Mouse (Mus musculus) kidney, postnatal 0 days (tissue): Measurements from ENCODE around the gene Rcan2. TPM values are rescaled to one million over a fixed set of nuclear protein-coding genes. Genes with fewer than 3 reads are reported as not detected.

ENCODE experiments used
- ATAC-seq: fragments of 200-750 bp; cut with Nextera tagmentation; replicated peaks from 2 replicates; pipeline ENCODE4 v1.8.0; 2017; ENCODE audit warnings: low read depth, moderate number of reproducible peaks, moderate TSS enrichment, moderate library complexity; ENCODE audit not compliant: low FRiP score
- DNase-seq: peaks from one replicate; pipeline ENCODE4 v3.0.0-alpha.2; 2016; ENCODE audit warnings: low spot score
- H3K27ac ChIP-seq: fragments of 300-500 bp; sonication (generic); 2 replicates; pipeline ENCODE4 v1.5.1; 2014; ENCODE audit warnings: mild to moderate bottlenecking
- H3K27me3 ChIP-seq: fragments of 300-500 bp; sonication (generic); 2 replicates; pipeline ENCODE4 v1.6.1; 2014; ENCODE audit warnings: low read length, mixed read lengths; ENCODE audit not compliant: insufficient read depth
- H3K36me3 ChIP-seq: fragments of 300-500 bp; sonication (generic); 2 replicates; pipeline ENCODE4 v1.6.1; 2014; ENCODE audit warnings: low read length, mixed read lengths; ENCODE audit not compliant: insufficient read depth
- H3K4me1 ChIP-seq: fragments of 300-500 bp; sonication (generic); replicated peaks from 2 replicates; pipeline ENCODE4 v1.6.1; 2014; ENCODE audit warnings: antibody characterized with exemption, low read length, mixed read lengths; ENCODE audit not compliant: insufficient read depth
- H3K4me2 ChIP-seq: fragments of 300-500 bp; sonication (generic); 2 replicates; pipeline ENCODE4 v1.6.1; 2014; ENCODE audit warnings: mild to moderate bottlenecking, low read length, moderate library complexity, mixed read lengths
- H3K4me3 ChIP-seq: fragments of 300-500 bp; sonication (generic); replicated peaks from 2 replicates; pipeline ENCODE4 v1.5.1; 2014; ENCODE audit warnings: low read depth, low read length
- H3K9ac ChIP-seq: fragments of 300-500 bp; sonication (generic); 2 replicates; pipeline ENCODE4 v1.6.1; 2014; ENCODE audit warnings: low read depth, low read length
- H3K9me3 ChIP-seq: fragments of 300-500 bp; sonication (generic); replicated peaks from 2 replicates; pipeline ENCODE4 v1.6.1; 2016; ENCODE audit warnings: low read length, inconsistent platforms, mixed read lengths
- CTCF ChIP-seq: IDR thresholded peaks from 2 replicates; pipeline ENCODE4 v1.5.1; 2016; ENCODE audit warnings: antibody characterized with exemption, low read depth, mild to moderate bottlenecking, moderate library complexity
- WGBS: fragments of 180-500 bp; shearing (Covaris S2); extraction: QIAGEN DNeasy Blood & Tissue Kit; methylation state at CpG from one replicate; pipeline ENCODE4 v1.1.7; 2014; 5-methylcytosine and 5-hydroxymethylcytosine counted together
- polyA plus RNA-seq: library from polyadenylated mRNA; unstranded; fragments of >200 nt; fragmentation: Nextera tagmentation; extraction: Ambion mirVana; gene quantifications from 2 replicates; pipeline ENCODE4 v1.2.1, GENCODE M21; 2015

Rcan2 gene
- polyA plus RNA-seq, 1 experiment from 2014 or later: 6.9 TPM

DNA sequence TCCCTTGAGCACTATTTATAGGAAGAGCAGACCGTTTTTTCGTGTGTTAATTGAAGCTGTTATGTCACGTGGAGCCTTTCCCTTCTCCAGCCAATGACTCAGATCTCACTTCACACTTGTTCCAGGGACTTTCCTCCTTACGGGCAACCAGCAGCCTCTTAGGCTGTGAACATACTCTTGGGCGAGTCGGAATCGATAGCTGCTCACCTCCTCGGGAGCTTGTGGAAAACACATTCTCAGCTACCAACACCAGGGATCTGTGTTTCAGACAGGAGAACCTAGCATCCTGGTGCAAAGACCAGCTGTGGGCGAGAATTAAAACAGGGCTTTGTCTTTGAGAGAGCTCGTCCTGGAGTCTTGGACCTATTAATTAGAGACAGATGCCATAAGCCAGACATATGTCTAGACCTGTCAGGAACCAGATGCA is 189.8 kb downstream of the Rcan2 start:
- DNase-seq: no peak
- 53% methylated on average over 10 of the region's 10 CpGs for WGBS
- Histone ChIP-seq H3K36me3 (no peaks in the 10 kb centered on the region), H3K9me3 (no peaks in the 10 kb centered on the region), H3K27me3 (no peaks in the 10 kb centered on the region), H3K27ac (no peak overlapping the region), H3K4me1 (no peaks in the 10 kb centered on the region), H3K9ac (no peak overlapping the region), H3K4me2 (no peak overlapping the region), H3K4me3 (no peak overlapping the region)
- no peak for TF ChIP-seq CTCF
- ATAC-seq: no peak

DNA sequence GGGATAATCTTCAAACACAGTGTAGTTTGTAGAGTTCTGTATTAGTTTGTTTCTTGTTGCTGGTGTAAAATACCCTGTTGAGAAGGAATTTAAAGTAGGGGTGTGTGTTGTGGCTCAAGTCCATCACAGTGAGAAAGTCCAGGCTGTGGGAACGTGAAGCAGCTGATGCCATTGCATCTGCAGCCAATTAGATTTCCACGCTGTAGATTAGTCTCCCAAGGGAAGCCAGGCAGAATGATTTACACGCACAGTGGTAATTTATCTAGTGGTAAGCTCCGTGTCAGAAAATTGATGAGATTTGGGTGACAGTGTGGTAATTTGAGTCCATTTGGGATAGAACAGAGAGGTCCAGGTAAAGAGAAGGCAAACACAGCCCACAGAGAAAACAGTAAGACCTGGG is 192.9 kb downstream of the Rcan2 start:
- no peak overlapping the region for H3K9ac ChIP-seq
- no peak for TF ChIP-seq CTCF
- whole genome bisulfite sequencing: 23% methylated on average over 4 of the region's 4 CpGs
- no peaks in the 10 kb centered on the region for H3K27me3 ChIP-seq
- no peak overlapping the region for H3K27ac ChIP-seq
- no peak overlapping the region for H3K4me3 ChIP-seq
- no peaks in the 10 kb centered on the region for H3K4me1 ChIP-seq
- H3K9me3 ChIP-seq: no peaks in the 10 kb centered on the region
- H3K36me3 ChIP-seq: no peaks in the 10 kb centered on the region
- no peak for DNase-seq
- no peak overlapping the region for H3K4me2 ChIP-seq
- no peak for ATAC-seq

DNA sequence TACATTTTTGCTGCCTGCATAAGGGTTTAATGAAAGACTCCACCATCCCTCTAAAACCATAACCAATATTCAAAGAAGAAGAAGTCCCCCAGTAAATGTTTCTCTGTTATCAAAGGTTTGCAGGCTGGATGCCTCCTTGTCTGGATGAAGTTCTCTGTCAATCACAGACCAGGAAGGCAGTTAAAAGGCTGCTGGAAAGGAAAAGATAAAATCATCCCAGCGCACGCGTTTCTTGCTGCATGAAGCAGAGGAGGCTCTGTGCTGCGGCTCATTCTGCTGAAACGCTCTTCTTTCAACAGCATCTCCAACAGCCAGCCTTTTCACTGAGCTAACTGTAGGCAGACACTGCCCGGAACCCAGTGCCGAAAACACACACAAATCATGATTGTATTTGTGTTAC is 196.4 kb downstream of the Rcan2 start:
- 82% methylated on average over 7 of the region's 7 CpGs for WGBS
- TF ChIP-seq CTCF: no peak

DNA sequence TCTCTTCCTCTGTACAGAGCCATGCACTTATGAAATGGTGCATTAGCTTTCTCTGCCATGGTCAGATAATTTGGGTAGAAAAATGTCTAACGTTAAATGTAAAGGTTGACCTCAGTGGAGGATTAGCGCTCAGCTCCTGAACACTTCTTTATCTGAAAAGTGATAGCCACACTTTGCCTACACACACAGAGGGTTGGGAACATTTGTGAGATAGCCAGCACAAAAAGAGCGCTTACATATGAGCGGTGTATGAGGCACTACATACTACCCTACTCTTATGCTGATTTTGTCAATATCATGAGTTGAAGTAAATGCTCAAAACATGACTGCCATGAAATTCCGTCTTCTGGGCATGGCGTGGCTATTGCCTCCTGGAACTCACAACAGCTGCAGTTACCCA is 196.9 kb downstream of the Rcan2 start:
- ATAC-seq (no peak), DNase-seq (no peak)
- TF ChIP-seq CTCF: no peak
- no peaks in the 10 kb centered on the region for H3K36me3 ChIP-seq
- no peaks in the 10 kb centered on the region for H3K4me1 ChIP-seq
- no peak overlapping the region for H3K4me2 ChIP-seq
- no peaks in the 10 kb centered on the region for H3K27me3 ChIP-seq
- WGBS: 93% methylated on average over 6 of the region's 6 CpGs
- H3K9ac ChIP-seq: no peak overlapping the region
- H3K4me3 ChIP-seq: no peak overlapping the region
- H3K9me3 ChIP-seq: no peaks in the 10 kb centered on the region
- H3K27ac ChIP-seq: no peak overlapping the region

More for the DNA sequence above, 196.4 kb downstream of the Rcan2 start:
- ATAC-seq (no peak), DNase-seq (no peak)
- no peak overlapping the region for H3K4me2 ChIP-seq
- no peaks in the 10 kb centered on the region for H3K4me1 ChIP-seq
- H3K27me3 ChIP-seq: no peaks in the 10 kb centered on the region
- no peak overlapping the region for H3K9ac ChIP-seq
- no peak overlapping the region for H3K4me3 ChIP-seq
- no peaks in the 10 kb centered on the region for H3K9me3 ChIP-seq
- H3K36me3 ChIP-seq: no peaks in the 10 kb centered on the region
- no peak overlapping the region for H3K27ac ChIP-seq

DNA sequence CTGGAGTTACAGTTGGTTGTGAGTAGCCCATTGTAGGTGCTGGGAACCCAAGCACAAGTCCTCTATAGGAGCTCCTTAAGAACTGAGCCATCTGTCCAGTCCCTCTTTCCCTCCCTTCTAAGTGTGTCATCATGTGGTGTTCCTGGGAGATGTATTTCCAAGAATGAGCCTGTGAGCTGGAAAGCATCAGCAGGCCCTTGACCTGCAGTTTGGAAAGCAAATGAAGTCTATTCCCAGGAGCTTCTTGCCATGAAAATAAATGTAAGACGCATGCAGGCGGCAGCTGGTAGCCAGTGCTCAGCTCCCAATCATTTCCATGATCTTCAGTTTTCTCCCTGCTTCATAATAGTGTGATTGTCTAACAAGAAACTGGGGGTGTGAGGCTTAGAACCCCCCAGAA is 203.2 kb downstream of the Rcan2 start:
- H3K9me3 ChIP-seq: no peaks in the 10 kb centered on the region
- no peak for DNase-seq
- WGBS: 90% methylated on average over 2 of the region's 2 CpGs
- no peak overlapping the region for H3K4me3 ChIP-seq
- no peak for TF ChIP-seq CTCF
- no peaks in the 10 kb centered on the region for H3K36me3 ChIP-seq
- no peak for ATAC-seq
- H3K4me2 ChIP-seq: no peak overlapping the region
- no peak overlapping the region for H3K27ac ChIP-seq
- no peaks in the 10 kb centered on the region for H3K27me3 ChIP-seq
- H3K4me1 ChIP-seq: no peaks in the 10 kb centered on the region
- H3K9ac ChIP-seq: no peak overlapping the region

DNA sequence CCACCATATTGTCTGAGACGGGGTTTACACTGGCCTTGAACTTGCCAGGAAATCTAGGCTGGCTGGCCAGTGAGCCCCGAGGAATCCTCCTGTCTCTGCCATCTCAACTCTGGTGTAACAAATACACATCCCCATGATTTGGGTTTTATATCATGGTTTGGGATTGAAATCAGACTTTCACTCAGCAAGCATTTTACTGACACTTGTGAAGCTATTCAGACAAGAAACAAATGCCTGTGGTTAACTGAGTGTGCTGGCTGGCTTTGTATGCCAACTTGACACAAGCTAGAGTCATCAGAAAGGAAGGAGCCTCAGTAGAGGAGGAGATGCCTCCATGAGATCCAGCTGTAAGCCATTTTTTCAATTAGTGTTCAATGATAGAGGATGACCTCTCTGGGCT is 206.3 kb downstream of the Rcan2 start:
- Histone ChIP-seq H3K9ac (no peak overlapping the region), H3K27ac (no peak overlapping the region), H3K4me3 (no peak overlapping the region), H3K9me3 (no peaks in the 10 kb centered on the region), H3K4me1 (no peaks in the 10 kb centered on the region), H3K36me3 (no peaks in the 10 kb centered on the region), H3K4me2 (no peak overlapping the region), H3K27me3 (no peaks in the 10 kb centered on the region)
- DNase-seq (no peak), ATAC-seq (no peak)
- TF ChIP-seq CTCF: no peak
- WGBS: 89% methylated on average over 2 of the region's 2 CpGs

DNA sequence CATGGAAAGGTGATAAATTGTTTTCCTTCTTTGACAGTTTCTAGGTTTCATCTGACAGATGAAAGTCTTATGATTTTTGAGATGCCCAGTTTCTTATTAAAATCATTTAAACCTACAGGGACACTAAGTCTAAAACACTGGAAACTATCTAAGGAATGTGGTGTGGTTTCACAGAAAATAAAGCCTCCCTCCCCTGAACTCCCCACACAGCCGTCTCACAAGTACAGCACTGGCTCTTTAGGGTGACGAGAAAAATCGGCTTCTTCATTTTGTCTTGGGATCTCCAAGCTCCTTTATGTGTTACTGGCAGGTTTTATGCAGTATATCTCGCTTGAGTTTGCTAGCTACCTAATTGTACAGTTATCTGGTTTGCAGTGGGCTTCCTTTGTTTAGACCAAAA is 210.8 kb downstream of the Rcan2 start:
- no peak for TF ChIP-seq CTCF
- Histone ChIP-seq H3K27ac (no peak overlapping the region), H3K9ac (no peak overlapping the region), H3K4me1 (no peaks in the 10 kb centered on the region), H3K4me2 (no peak overlapping the region), H3K36me3 (no peaks in the 10 kb centered on the region), H3K4me3 (no peak overlapping the region), H3K9me3 (no peaks in the 10 kb centered on the region), H3K27me3 (no peaks in the 10 kb centered on the region)
- ATAC-seq (no peak), DNase-seq (no peak)
- WGBS: 73% methylated on average over 4 of the region's 4 CpGs
